Mouse (Mus musculus) megakaryocyte progenitor cell, adult 5-6 weeks (primary cell): Measurements from ENCODE around the gene 1700034J05Rik. TPM values are rescaled to one million over a fixed set of nuclear protein-coding genes. Genes with fewer than 3 reads are reported as not detected.

Experiments
- ATAC-seq: replicated peaks from 2 replicates; pipeline ENCODE4 v1.8.0; 2016; ENCODE audit warnings: mild to moderate bottlenecking, moderate TSS enrichment, inconsistent platforms; ENCODE audit not compliant: poor library complexity
- total RNA-seq, 2 experiments: library from RNA; stranded (forward) in 1 of 2; stranded (reverse) in 1 of 2; fragments of 157-497, 149-512 nt in 1 of 2; fragments of 200-1000 nt in 1 of 2; gene quantifications; 2 replicates each; pipeline versions ENCODE4 v1.2.3 to v1.2.4; 2015 to 2017

Gene 1700034J05Rik
- total RNA-seq, 2 experiments from 2014 or later = not detected

DNA sequence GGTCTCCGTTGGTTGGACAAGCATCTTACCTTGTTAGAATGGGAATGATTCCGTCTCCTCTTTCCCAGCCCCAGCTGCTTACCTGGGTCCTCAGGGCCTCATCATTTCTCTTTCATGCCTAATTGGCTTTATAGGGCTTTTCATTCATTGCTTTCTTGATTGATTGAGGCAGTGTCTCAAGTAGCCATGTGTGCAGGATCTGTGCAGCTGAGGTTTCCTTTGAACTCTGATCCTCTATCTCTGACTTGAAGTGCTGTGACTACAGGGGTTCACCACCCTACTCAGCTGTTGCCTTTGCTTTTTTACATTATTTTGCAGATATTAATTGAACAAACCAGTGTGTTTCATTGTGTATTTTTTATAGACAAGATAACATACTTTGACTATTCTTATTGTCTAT, 25.2 kb downstream of the 1700034J05Rik start:
- no peak for ATAC-seq

DNA sequence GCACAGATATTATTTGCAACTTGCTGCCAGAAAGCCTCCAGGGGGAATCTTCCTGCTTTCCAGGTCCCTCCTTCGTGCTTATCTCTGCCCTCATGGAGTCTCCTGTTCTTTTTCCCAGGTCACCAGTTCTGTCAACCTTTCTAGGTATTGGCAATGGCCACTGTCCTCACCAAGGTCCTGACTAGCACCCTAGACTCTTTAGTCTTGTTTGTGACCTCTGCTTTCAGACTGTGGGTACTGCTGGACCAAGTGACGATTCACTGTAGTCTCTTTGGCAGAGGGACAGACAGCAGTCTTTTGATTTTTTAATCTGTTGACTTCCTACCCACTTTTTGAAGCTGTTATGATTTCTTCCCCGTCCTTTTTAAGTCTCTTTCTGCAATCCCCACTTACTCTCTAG, 26.1 kb downstream of the 1700034J05Rik start:
- no peak for ATAC-seq

DNA sequence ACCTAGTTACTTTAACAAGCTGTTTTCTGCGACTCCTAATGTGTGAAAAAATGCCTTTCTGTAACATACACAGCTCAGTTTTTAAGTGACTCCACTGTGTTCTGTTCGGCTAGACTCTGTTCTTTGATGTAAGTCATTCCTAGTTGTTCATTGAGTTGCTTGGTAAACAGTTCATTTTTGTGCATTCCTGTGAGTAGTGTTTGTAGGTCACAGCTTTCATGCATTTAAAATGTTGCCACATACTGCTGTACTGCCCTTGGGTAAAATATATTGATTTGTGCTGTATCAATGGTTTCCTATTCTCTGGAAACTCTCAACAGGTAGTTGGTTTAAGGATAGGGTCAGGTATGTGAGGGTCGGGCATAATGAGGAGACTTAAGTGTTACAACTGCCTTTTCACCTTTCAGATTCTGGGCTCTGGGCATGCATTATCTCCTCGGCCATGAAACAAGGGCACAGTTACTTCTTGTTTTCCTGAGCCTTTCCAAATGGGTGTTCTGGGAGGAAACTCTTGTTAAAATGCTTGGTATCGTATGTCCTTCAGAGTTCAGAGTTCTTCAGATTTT, 27.7 kb downstream of the 1700034J05Rik start:
- no peak for ATAC-seq

DNA sequence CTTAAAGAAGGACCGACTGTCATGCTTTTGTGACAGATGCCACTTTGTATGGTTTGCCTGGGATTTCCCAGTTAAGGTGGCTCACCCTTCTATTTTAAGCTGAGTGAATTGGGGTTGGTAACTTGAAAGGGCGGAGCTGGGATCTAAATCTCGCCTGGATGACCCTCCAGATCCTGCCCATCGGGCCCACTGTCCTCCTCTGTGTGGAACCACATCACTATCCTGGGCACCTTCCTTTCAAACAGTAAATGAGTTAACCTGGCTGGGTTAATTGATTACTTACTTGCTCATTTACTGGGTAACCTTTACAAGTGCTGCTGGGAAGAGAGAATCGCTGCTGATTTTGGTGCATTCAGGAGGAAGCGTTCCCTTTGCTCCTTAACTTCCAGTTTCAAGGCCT, 35.9 kb downstream of the 1700034J05Rik start:
- no peak for ATAC-seq

DNA sequence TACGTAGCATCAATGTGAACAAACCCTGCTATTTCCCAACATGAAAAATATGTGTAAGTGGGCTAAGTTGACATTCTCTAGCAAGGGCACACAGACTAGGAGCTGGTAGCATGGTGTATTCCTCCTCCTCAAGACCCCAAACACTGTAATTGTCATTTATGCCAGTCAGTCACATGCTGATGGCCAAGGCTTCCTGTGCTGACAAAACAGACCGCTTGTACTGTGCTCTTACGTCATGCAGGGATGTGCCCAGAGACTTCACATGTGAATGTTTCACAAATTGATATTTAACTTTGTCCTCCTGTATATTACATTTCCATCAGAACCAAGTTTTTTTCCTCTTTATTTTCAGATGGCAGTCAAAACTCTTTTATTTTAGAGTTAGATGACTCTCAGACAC, 36.8 kb downstream of the 1700034J05Rik start:
- ATAC-seq = no peak

DNA sequence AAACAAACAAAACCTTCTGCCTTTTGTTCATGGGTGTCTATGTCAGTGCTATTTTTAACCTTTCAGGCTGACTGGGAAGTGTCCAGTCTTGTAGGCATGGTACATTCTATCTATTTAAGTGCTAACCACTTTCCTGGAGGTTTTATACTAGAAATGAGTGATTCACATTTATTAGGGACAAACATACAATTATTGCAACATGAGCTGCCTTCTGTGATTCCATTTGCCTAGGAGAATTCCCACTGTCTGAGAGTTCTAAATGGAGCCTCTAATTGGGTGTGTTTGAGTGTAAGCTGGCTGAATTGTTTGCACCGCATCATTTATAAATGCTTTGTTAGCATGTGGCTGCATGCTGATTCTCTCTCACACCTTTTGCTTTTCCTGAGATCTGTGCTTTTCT, 38.4 kb downstream of the 1700034J05Rik start:
- no peak for ATAC-seq

DNA sequence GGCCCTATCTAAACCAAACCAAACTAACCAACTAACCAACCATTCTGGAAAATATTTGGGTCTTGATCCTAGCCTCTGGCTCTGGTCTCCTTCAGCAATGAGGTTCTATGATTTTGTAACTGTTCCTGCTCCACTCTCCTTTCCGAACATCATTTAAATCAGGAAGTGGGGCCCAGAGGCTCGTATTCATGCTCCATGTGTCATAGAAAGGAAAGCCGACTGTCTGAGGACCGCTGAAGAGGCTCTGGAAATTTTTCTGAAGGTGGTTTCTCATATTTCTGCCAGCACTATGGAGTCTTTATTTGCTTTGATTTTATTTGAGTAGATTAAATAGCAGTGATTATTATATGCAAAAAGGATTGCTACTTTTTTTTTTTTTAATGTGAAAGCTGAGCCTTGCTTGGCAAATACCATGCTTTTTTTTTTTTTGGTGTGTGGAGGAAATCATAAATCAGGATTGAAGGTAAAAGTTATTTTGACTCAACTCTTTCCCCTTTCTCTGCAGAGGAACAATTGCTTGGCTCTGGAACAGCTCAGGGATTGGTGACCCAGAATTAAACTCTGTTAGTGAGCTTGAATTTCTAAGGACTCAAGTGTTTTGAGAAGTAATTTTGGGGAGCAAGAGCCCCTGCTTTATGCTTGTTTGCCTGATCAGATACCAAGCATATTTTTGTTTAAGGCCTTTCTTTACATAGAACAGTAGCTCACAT, 40.6 kb downstream of the 1700034J05Rik start:
- ATAC-seq = peak; percentile 41

DNA sequence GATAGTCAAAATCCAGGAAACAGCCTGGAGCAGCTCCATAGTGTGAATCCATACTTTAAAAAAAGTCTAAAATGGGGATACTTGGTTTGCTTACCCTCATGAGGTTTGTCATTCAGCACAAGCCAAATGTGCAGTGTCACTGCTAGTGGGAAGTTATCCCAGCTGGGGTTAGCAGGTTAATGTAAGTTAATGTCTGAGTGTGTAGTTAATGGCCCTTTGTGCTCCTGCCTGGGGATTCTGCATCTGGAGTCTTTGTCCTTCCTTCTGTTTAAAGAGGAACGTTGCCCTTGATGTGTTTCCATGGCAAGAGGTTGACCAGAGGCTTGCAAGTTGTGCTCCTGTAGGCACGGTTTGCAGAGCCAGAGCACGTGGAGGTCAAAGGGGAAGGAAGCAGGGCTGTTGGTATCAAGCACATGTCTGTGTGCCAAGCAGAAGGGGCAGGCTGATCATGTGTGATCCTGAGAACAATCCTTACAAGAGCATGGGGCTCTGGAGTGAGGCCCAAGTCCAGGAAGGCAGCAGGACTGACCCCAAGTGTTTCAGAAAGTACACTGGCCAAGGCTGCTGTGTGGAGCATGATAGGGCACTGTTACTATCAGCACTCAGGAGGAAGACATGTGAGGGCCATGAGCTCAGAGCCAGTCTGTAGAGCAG, 41.3 kb downstream of the 1700034J05Rik start:
- peak; percentile 58 for ATAC-seq

DNA sequence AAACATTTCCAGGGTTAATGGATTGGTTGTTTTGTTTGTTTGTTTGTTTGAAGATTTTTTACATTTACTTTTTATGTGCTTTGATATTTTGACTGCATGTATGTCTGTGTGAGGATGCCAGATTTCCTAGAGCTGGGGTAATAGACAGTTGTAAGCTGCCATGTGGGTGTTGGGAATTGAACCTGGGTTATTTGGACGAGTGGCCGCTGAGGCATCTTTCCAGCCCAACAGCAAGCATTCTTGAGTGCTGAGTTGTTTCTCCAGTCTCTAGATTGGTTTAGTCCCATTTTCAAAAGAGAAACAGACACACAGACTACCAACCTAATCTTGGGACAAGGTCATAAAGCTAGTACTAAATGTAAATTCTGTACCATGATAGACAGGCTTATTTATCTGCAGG, 43.4 kb downstream of the 1700034J05Rik start:
- ATAC-seq = no peak

DNA sequence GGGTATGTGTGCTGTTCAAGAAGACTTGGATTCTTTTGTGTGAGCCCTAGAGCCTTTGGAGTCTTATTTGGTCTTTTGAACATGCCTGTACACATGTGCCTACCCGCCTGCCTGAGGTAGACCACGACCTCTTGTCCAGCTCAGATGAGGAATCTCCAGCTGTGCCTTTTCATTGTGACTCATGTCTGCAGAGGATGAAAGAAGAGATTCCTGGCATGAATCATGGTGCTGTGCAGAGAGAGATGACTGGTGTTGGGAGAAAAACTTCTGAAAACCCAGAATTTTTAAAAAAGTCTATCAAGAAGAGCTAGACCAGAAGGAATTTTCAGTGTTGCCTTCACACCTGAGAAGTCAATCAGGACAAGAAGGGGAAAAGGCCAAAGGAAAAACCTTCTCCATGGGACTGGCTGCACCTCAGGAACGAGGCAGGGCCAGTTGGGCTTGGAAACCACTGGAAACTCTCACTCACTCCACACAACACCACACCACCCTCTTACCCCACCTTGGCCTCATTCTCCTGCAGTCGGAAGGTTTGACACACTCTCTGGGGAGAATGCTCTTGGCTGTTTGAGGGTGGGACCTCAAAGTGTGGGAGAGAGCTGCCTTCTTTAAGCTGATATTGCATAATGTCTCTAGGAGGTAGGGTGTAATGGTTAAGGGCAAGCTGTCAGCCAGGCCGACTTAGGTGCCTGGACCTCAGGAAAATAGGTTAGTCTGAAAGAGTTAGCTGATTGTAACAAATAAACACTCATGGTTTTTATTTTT, 44.3 kb downstream of the 1700034J05Rik start:
- ATAC-seq = no peak

DNA sequence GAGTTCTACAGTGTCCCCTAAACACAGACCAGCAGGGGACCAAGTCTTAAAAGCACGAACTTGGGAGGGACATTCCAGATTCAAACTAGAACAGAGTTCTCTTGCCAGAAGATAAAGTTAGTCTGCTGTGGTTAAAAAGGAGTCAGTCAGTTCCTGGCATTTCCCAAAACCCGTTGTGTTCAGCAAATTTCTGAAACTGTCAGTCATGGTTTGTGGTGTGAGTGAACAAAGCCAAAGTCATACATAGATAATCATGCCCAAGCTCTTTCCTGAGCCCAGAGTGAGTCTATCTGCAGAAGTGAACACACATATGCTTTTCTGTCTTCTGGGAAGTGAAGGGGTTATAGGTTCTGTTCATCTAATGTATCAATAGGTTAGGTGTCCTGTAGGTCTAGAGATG, 45.4 kb downstream of the 1700034J05Rik start:
- ATAC-seq = peak; percentile 40

DNA sequence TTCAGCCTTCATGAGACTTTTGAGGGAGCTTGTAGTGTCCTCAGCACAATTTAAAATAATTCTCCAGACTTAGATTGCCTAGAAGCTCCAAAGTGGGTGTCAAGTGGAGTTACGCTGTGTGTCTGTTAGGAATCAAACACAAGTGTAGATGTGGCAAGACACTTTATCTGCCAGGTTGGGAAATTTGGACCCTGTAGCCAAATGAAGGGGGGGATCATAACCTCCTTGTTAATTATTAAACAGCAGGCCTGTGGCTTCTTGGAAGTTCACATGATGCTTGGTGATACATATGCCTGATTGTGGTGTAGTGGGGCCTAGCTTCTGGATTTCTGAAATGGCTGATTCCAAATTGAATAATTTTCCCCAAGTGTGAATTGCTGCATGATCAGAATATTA, 46.4 kb downstream of the 1700034J05Rik start:
- ATAC-seq = no peak

DNA sequence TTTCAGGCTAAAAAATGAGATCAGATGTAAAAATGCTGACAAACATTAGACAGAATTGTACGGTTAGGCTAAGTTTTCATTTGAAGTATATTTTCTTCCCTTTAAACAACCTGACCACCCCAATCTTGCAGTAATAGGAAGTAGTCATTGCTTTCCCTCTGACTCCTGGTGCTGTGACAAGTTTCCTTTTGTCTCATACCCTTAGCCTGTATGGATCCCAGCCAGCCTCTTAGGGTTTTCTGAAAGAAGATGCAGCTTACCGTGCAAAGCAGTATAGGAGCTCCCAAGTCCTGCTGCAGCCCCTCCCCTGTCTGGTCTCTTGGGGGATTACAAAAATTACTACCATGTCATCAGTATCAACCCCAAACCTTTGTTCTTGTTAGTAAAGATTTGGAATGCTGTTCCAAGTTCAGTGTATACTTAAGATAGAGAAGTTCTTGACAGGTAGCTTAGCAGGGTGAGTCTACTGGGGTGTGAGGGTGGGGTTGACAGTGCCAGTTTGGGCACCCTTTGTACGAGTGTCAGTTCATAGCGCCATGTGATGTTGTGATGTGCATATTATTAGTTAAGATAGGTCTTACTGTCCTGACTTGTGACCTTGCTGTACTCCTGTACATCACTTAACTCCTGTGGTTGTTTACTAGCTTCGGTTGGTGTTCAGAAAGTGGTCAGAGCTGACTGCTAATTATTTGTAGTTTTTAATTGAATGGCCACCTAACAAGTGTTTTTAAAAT, 47.0 kb downstream of the 1700034J05Rik start:
- no peak for ATAC-seq

DNA sequence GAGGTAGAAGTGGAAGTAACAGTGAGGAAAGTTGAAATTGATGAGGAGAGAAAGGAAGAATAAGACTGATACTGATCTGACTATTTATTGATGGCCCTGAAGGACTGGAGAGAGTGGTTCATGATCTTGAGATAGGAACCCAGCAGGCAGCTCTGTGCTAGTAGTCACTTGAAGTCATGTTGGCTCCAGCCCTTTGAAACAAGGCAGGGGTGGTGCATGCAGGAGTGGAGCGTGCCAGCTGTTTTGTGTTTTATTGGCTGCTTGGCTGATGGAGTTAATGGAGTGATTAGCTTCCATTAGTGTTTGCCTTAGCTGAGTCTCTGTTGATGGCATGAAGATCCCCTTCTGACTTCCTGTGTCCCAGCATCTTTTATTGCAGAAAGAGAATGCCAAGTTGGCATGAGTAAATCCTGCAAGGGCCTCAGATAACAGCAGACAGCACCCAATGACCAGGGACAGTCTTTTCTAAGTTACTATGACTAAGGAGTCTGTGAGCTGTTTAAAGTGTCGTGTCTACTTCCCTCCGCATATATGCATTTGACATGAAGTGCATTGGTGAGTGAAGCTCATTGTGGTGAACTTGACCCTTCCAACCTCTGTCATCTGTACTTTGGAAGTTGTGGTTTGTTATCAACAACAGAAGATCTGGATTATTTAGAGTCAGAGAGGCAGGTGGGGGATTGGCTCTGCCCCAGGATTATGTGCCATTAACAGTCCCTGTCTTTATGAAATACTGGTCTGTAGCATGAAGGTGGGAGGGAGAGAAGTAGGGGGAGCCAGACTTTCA, 48.0 kb downstream of the 1700034J05Rik start:
- ATAC-seq = no peak

DNA sequence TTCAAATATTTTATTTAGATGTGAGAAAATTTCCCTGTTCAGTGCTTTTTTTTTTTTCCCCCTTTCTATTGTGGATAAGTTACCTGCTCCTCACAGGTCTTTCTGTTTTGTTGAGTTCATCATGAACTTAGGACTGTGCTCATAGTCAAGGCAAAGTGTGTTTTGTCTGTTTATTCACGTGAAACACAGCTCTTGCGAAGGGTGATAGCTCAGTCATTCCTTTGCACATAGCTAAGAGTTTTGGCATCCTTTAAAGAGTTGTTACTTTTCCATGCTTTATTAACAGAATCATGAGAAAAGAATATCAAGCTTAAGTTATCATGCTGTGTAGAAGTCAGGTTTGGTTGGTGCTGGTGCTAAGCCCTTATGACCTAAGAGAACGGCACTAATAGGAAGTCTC, 49.5 kb downstream of the 1700034J05Rik start:
- no peak for ATAC-seq

DNA sequence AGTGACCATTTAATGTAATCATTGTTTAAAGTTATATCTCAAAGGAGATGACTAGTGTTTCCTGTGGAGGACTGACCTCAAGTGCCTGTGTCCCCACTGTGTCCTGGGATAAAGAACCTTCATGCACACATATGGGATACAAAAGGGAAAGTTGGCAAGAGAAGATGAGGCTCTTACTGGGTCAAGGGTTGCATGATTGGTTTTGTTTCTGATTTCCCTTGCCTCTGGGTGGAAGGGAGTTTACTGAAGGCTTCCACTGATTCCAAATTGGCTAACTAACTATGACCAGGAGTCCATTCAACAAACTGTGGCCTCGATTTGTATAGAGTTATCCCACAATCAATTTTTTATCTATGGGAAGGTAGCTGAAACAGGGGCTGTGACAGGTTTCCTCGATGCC, 50.6 kb downstream of the 1700034J05Rik start:
- ATAC-seq = no peak

DNA sequence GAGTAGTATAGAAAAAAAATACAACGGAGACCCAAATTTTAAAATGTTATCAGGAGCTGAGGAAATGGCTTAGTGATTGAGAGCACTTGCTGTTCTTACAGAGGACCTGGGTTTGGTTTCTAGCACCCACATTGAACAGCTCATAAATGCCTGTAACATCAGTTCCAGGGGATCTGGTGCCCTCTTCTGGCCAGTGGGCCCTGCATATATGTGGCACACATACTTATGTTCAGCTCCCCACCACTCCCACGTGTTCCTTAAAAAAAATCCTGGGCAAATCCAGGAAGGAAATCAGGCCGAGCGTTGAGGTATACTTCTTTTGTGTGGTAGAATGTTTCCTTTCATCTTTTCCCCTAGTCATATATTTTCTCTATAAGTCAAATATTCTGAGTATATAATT, 52.3 kb downstream of the 1700034J05Rik start:
- ATAC-seq = no peak
